Comparison of ENCODE assay signal across 12 mouse cellular contexts in the genomic region with DNA sequence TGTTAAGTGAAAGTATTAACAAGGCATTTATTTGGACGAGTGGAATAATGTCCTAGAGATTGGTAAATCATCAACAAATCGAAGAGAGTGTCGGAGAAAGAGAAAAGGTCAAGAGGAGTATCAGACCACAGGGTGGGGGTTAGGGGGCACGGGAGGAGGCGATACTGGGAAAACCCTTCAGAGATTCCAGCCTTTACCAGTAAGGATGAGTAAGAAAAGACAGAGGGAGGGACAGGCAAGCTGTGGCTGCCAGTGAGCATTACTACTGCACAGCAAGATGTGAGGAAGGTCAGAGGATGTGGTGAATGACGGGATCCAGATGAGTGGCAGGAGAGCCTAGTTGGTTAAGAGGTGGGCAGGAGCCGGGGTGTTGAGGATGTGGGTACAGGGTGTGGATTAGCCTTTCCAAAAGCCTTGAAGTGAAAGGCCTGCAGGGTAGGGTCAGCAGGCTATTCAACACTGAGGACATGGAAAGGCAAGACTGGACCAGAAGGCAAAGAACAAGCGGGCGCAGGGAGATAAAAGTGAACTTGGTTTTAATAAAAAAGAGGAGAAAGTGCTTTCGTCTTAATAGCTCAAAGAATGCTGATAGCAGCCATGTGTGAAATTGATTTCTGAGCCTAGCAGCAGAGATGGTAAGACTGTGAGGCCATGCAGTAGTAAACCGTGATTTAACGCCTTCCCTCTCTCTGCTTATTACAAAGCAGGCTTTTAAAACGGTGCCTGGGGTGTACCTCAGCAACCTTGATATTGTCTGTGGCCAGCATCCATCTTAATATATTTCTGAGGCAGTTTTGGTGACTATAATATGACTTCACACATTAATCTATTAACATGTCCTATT.
DNase-seq lines count a peak whose midpoint lies in the region; ATAC-seq lines count a peak whose summit lies in the region.
"Had no signal": no experiment of that assay in that cellular context is flagged by ENCODE, and none has a peak within 500 bp of the region (broad histone marks: within the 10 kb centered on the region; RNA-seq: fewer than 3 reads in every experiment).

No protein-coding gene starts in this region.

- no peaks in the 10 kb centered on the region for H3K9me3 ChIP-seq in limb, embryonic 13.5 days
- H3K9me3 ChIP-seq in limb, embryonic 10.5 days (replicated peaks) = no peaks in the 10 kb centered on the region
- H3K9me3 ChIP-seq in forebrain, embryonic 15.5 days = no peaks in the 10 kb centered on the region
- no peaks in the 10 kb centered on the region for H3K9me3 ChIP-seq in midbrain, embryonic 11.5 days (ENCODE audit: control insufficient read depth, low read length)
- no peaks in the 10 kb centered on the region for H3K9me3 ChIP-seq in neural tube, embryonic 15.5 days (replicated peaks)
- H3K9me3 ChIP-seq: lung, embryonic 15.5 days had no signal

- H3K4me3 ChIP-seq in limb, embryonic 13.5 days = no peak overlapping the region
- no peak overlapping the region for H3K4me3 ChIP-seq in limb, embryonic 10.5 days
- no peak overlapping the region for H3K4me3 ChIP-seq in forebrain, embryonic 15.5 days
- H3K4me3 ChIP-seq in midbrain, embryonic 11.5 days (ENCODE audit: low read depth, low read length) = no peak overlapping the region
- H3K4me3 ChIP-seq in neural tube, embryonic 15.5 days (replicated peaks) = no peak overlapping the region
- H3K4me3 ChIP-seq: heart, adult 2 months; left cerebral cortex, adult 2 months; lung, embryonic 15.5 days had no signal

- peaks cover 31% of the 10 kb centered on the region for H3K4me1 ChIP-seq in limb, embryonic 13.5 days
- H3K4me1 ChIP-seq in limb, embryonic 10.5 days = peaks cover 15% of the 10 kb centered on the region
- H3K4me1 ChIP-seq in forebrain, embryonic 15.5 days = no peaks in the 10 kb centered on the region
- H3K4me1 ChIP-seq in midbrain, embryonic 11.5 days (ENCODE audit: control insufficient read depth, insufficient read depth, low read length) = peaks cover 9% of the 10 kb centered on the region; the same call in 1 of the 2 replicates
- peaks cover 24% of the 10 kb centered on the region for H3K4me1 ChIP-seq in neural tube, embryonic 15.5 days
- H3K4me1 ChIP-seq: lung, embryonic 15.5 days had no signal

- H3K27ac ChIP-seq in limb, embryonic 13.5 days = no peak overlapping the region; the same call in 1 of the 2 replicates
- H3K27ac ChIP-seq in limb, embryonic 10.5 days = no peak overlapping the region
- H3K27ac ChIP-seq in forebrain, embryonic 15.5 days (replicated peaks) = no peak overlapping the region
- no peak overlapping the region for H3K27ac ChIP-seq in midbrain, embryonic 11.5 days (ENCODE audit: low read depth, low read length)
- peak overlapping the region; percentile 79 for H3K27ac ChIP-seq in neural tube, embryonic 15.5 days (replicated peaks)
- H3K27ac ChIP-seq: heart, adult 2 months; left cerebral cortex, adult 2 months; lung, embryonic 15.5 days had no signal

- H3K36me3 ChIP-seq in limb, embryonic 13.5 days = no peaks in the 10 kb centered on the region
- no peaks in the 10 kb centered on the region for H3K36me3 ChIP-seq in limb, embryonic 10.5 days
- H3K36me3 ChIP-seq in forebrain, embryonic 15.5 days = no peaks in the 10 kb centered on the region
- H3K36me3 ChIP-seq in midbrain, embryonic 11.5 days (ENCODE audit: control insufficient read depth, insufficient read depth, low read length) = no peaks in the 10 kb centered on the region
- H3K36me3 ChIP-seq in neural tube, embryonic 15.5 days = no peaks in the 10 kb centered on the region
- H3K36me3 ChIP-seq: lung, embryonic 15.5 days had no signal

- WGBS in limb, embryonic 13.5 days = 51% methylated on average over 13 of the region's 13 CpGs
- 65% methylated on average over 13 of the region's 13 CpGs for WGBS in limb, embryonic 10.5 days
- 57% methylated on average over 13 of the region's 13 CpGs for WGBS in forebrain, embryonic 15.5 days
- 29% methylated on average over 13 of the region's 13 CpGs for WGBS in midbrain, embryonic 11.5 days
- WGBS in neural tube, embryonic 15.5 days = 28% methylated on average over 13 of the region's 13 CpGs

- ATAC-seq in limb, embryonic 13.5 days (ENCODE audit: low FRiP score, low read depth) = peak; percentile 36; the same call in 1 of the 2 replicates
- peak; percentile 53 for ATAC-seq in forebrain, embryonic 15.5 days (replicated peaks)
- ATAC-seq in midbrain, embryonic 11.5 days (ENCODE audit: low FRiP score) = peak; percentile 63
- ATAC-seq in neural tube, embryonic 15.5 days (ENCODE audit: low FRiP score) = peak; percentile 96
- ATAC-seq: CD4-positive, CD25-positive, alpha-beta regulatory T cell, adult 4 months; intestine, postnatal 0 days had no signal

- no peak for DNase-seq in limb, embryonic 10.5 days (ENCODE audit: low spot score)
- peak; percentile 84 for DNase-seq in midbrain, embryonic 11.5 days (ENCODE audit: low spot score, missing footprints)
- DNase-seq in thymus, postnatal 0 days (ENCODE audit: low spot score) = no peak
- no peak for DNase-seq in left cerebral cortex, postnatal 14 days (ENCODE audit: low spot score in 2 of 2)
- DNase-seq: heart, adult 2 months had no signal

- H3K4me2 ChIP-seq in limb, embryonic 13.5 days (replicated peaks) = no peak overlapping the region
- no peak overlapping the region for H3K4me2 ChIP-seq in forebrain, embryonic 15.5 days (replicated peaks)
- H3K4me2 ChIP-seq in midbrain, embryonic 11.5 days = no peak overlapping the region
- H3K4me2 ChIP-seq in neural tube, embryonic 15.5 days = peak overlapping the region; percentile 17; the same call in 1 of the 2 replicates
- H3K4me2 ChIP-seq: lung, embryonic 15.5 days had no signal

- H3K27me3 ChIP-seq in limb, embryonic 13.5 days = no peaks in the 10 kb centered on the region
- no peaks in the 10 kb centered on the region for H3K27me3 ChIP-seq in limb, embryonic 10.5 days (ENCODE audit: low read depth, poor library complexity, severe bottlenecking)
- no peaks in the 10 kb centered on the region for H3K27me3 ChIP-seq in forebrain, embryonic 15.5 days
- H3K27me3 ChIP-seq in midbrain, embryonic 11.5 days (ENCODE audit: control insufficient read depth, insufficient read depth, low read length) = no peaks in the 10 kb centered on the region
- H3K27me3 ChIP-seq in neural tube, embryonic 15.5 days (replicated peaks) = no peaks in the 10 kb centered on the region
- H3K27me3 ChIP-seq: lung, embryonic 15.5 days had no signal

- intact Hi-C loops in left cerebral cortex, postnatal 14 days (cut with DNase I) = no loop called here

- H3K9ac ChIP-seq in limb, embryonic 13.5 days = peak overlapping the region; percentile 14; the same call in 1 of the 2 replicates
- H3K9ac ChIP-seq in forebrain, embryonic 15.5 days (replicated peaks) = no peak overlapping the region
- no peak overlapping the region for H3K9ac ChIP-seq in midbrain, embryonic 11.5 days (ENCODE audit: low read length)
- no peak overlapping the region for H3K9ac ChIP-seq in neural tube, embryonic 15.5 days (replicated peaks)
- H3K9ac ChIP-seq: lung, embryonic 15.5 days had no signal

Comparison
In these comparisons a context has a peak if more than half of its experiments do, and no peak if none do; other contexts are left out.
1. ATAC-seq: peak in every context shown above with its lines; median percentile 96 in neural tube, embryonic 15.5 days; 63 in midbrain, embryonic 11.5 days; 53 in forebrain, embryonic 15.5 days; 36 in limb, embryonic 13.5 days.